Mouse (Mus musculus): ENCODE results near the gene Slc6a18. TPM values are rescaled to one million over a fixed set of nuclear protein-coding genes. Genes with fewer than 3 reads are reported as not detected.

The Slc6a18 gene
- polyA plus RNA-seq, 1 experiment from 2014 or later, result not detected

Other genes starting within 250 kb of the Slc6a18 start
- gene Lpcat1, start 210.8 kb downstream of the Slc6a18 start, polyA plus RNA-seq (2014; fragmentation: Nextera tagmentation; extraction: Ambion mirVana), result 47.6 and 47.7 TPM in 2 replicates
- 0.11 and 0.17 TPM in 2 replicates for gene Slc6a3, start 141.3 kb downstream of the Slc6a18 start, polyA plus RNA-seq (2014; fragmentation: Nextera tagmentation; extraction: Ambion mirVana)
- 113 and 119 TPM in 2 replicates for gene Clptm1l, start 74.0 kb downstream of the Slc6a18 start, polyA plus RNA-seq (2014; fragmentation: Nextera tagmentation; extraction: Ambion mirVana)
- gene Tert, start 51.1 kb downstream of the Slc6a18 start, polyA plus RNA-seq (2014; fragmentation: Nextera tagmentation; extraction: Ambion mirVana), result 9.4 and 10.2 TPM in 2 replicates
- gene Slc6a19, start 26.8 kb upstream of the Slc6a18 start, polyA plus RNA-seq (2014; fragmentation: Nextera tagmentation; extraction: Ambion mirVana), result not detected in 2 replicates
- 49.1 and 50.8 TPM in 2 replicates for gene Slc12a7, start 55.1 kb upstream of the Slc6a18 start, polyA plus RNA-seq (2014; fragmentation: Nextera tagmentation; extraction: Ambion mirVana)
- gene Nkd2, start 169.6 kb upstream of the Slc6a18 start, polyA plus RNA-seq (2014; fragmentation: Nextera tagmentation; extraction: Ambion mirVana), result 49.9 and 55.9 TPM in 2 replicates

Measured in limb, embryonic 11.5 days (tissue).